Mouse (Mus musculus) limb, embryonic 11.5 days (tissue): ENCODE measurements around the gene Fam117b. TPM values are rescaled to one million over a fixed set of nuclear protein-coding genes. Genes with fewer than 3 reads are reported as not detected.

Source experiments
- ATAC-seq: fragments of 200-750 bp; cut with Nextera tagmentation; 2 replicates; pipeline ENCODE4 v1.8.0; 2017; ENCODE audit warnings: low read depth; ENCODE audit not compliant: insufficient number of reproducible peaks, low FRiP score, low TSS enrichment
- DNase-seq: peaks from one replicate; pipeline ENCODE4 v3.0.0-alpha.2; 2015; ENCODE audit warnings: low spot score
- H3K27ac ChIP-seq: fragments of 300-500 bp; sonication (generic); replicated peaks from 2 replicates; pipeline ENCODE4 v1.5.1; 2014; ENCODE audit warnings: low read depth, mild to moderate bottlenecking, low read length
- H3K27me3 ChIP-seq: fragments of 300-500 bp; sonication (generic); 2 replicates; pipeline ENCODE4 v1.6.1; 2014; ENCODE audit warnings: mild to moderate bottlenecking, low read length, mixed read lengths; ENCODE audit not compliant: control insufficient read depth, insufficient read depth
- H3K36me3 ChIP-seq: fragments of 300-500 bp; sonication (generic); 2 replicates; pipeline ENCODE4 v1.6.1; 2014; ENCODE audit warnings: mild to moderate bottlenecking, low read length, moderate library complexity, mixed read lengths; ENCODE audit not compliant: control insufficient read depth, insufficient read depth
- H3K4me1 ChIP-seq: fragments of 300-500 bp; sonication (generic); 2 replicates; pipeline ENCODE4 v1.6.1; 2014; ENCODE audit warnings: low read length, mixed read lengths; ENCODE audit not compliant: control insufficient read depth, insufficient read depth
- H3K4me2 ChIP-seq: fragments of 300-500 bp; sonication (generic); 2 replicates; pipeline ENCODE4 v1.6.1; 2014; ENCODE audit warnings: low read depth, mild to moderate bottlenecking, moderate library complexity; ENCODE audit not compliant: severe bottlenecking
- H3K4me3 ChIP-seq: fragments of 300-500 bp; sonication (generic); 2 replicates; pipeline ENCODE4 v1.5.1; 2014; ENCODE audit warnings: low read depth, low read length
- H3K9ac ChIP-seq: fragments of 300-500 bp; sonication (generic); 2 replicates; pipeline ENCODE4 v1.6.1; 2014; ENCODE audit warnings: mild to moderate bottlenecking, low read length
- H3K9me3 ChIP-seq: fragments of 300-500 bp; sonication (generic); 2 replicates; pipeline ENCODE4 v1.6.1; 2016; ENCODE audit warnings: low read length; ENCODE audit not compliant: control insufficient read depth
- WGBS: fragments of 180-500 bp; shearing (Covaris S2); extraction: QIAGEN DNeasy Blood & Tissue Kit; methylation state at CpG from one replicate; pipeline ENCODE4 v1.1.7; 2014; 5-methylcytosine and 5-hydroxymethylcytosine counted together
- polyA plus RNA-seq: library from polyadenylated mRNA; unstranded; fragments of >200 nt; fragmentation: Nextera tagmentation; extraction: Ambion mirVana; gene quantifications from 2 replicates; pipeline ENCODE4 v1.2.1, GENCODE M21; 2014

The Fam117b gene
- polyA plus RNA-seq, 1 experiment from 2014 or later = 14.7 TPM

GRCm38 (mm10) chr1:60015511-60015910 is 102.7 kb downstream of the Fam117b start:
- H3K27me3 ChIP-seq = no peaks in the 10 kb centered on the region
- no peak overlapping the region for H3K27ac ChIP-seq
- H3K4me3 ChIP-seq = no peak overlapping the region
- DNase-seq = no peak
- H3K4me1 ChIP-seq = no peaks in the 10 kb centered on the region
- WGBS = 90% methylated on average over 6 of the region's 6 CpGs
- no peaks in the 10 kb centered on the region for H3K9me3 ChIP-seq
- ATAC-seq = no peak
- H3K4me2 ChIP-seq = no peak overlapping the region
- H3K36me3 ChIP-seq = no peaks in the 10 kb centered on the region
- H3K9ac ChIP-seq = no peak overlapping the region

- no peak for ATAC-seq
- Histone ChIP-seq H3K27ac (no peak overlapping the region), H3K4me1 (no peaks in the 10 kb centered on the region), H3K4me3 (no peak overlapping the region), H3K27me3 (no peaks in the 10 kb centered on the region), H3K36me3 (no peaks in the 10 kb centered on the region), H3K9ac (no peak overlapping the region), H3K9me3 (no peaks in the 10 kb centered on the region), H3K4me2 (no peak overlapping the region)
- WGBS = 74% methylated on average over 5 of the region's 5 CpGs
- no peak for DNase-seq
These were observed 103.4 kb downstream of the Fam117b start for GRCm38 (mm10) chr1:60016136-60016611.

- ATAC-seq = no peak
- 90% methylated on average over 1 of the region's 1 CpGs for WGBS
- no peaks in the 10 kb centered on the region for H3K36me3 ChIP-seq
These were observed 104.2 kb downstream of the Fam117b start for GRCm38 (mm10) chr1:60017031-60017469.

More at GRCm38 (mm10) chr1:60017031-60017469, 104.2 kb downstream of the Fam117b start:
- no peaks in the 10 kb centered on the region for H3K27me3 ChIP-seq
- no peak overlapping the region for H3K9ac ChIP-seq
- H3K9me3 ChIP-seq = no peaks in the 10 kb centered on the region
- no peaks in the 10 kb centered on the region for H3K4me1 ChIP-seq
- H3K4me3 ChIP-seq = no peak overlapping the region
- no peak overlapping the region for H3K4me2 ChIP-seq
- DNase-seq = no peak
- H3K27ac ChIP-seq = no peak overlapping the region

Other genes starting within 250 kb of the Fam117b start
- gene Sumo1, start 242.2 kb upstream of the Fam117b start, polyA plus RNA-seq = 597 and 627 TPM in 2 replicates
- 281 and 317 TPM in 2 replicates for gene Nop58, start 228.0 kb upstream of the Fam117b start, polyA plus RNA-seq
- 11.2 and 11.8 TPM in 2 replicates for gene Bmpr2, start 149.6 kb upstream of the Fam117b start, polyA plus RNA-seq
- gene Ica1l, start 130.2 kb downstream of the Fam117b start, polyA plus RNA-seq = 0.84 and 1.2 TPM in 2 replicates
- gene Carf, start 185.2 kb downstream of the Fam117b start, polyA plus RNA-seq = 5.3 and 6.6 TPM in 2 replicates
- 52.3 and 53.8 TPM in 2 replicates for gene Wdr12, start 185.6 kb downstream of the Fam117b start, polyA plus RNA-seq